Mouse (Mus musculus): Measurements from ENCODE around the gene Pygo2. TPM values are rescaled to one million over a fixed set of nuclear protein-coding genes. Genes with fewer than 3 reads are reported as not detected.

The Pygo2 gene
- polyA plus RNA-seq, 1 experiment from 2014 or later, result 47.6 TPM

DNA sequence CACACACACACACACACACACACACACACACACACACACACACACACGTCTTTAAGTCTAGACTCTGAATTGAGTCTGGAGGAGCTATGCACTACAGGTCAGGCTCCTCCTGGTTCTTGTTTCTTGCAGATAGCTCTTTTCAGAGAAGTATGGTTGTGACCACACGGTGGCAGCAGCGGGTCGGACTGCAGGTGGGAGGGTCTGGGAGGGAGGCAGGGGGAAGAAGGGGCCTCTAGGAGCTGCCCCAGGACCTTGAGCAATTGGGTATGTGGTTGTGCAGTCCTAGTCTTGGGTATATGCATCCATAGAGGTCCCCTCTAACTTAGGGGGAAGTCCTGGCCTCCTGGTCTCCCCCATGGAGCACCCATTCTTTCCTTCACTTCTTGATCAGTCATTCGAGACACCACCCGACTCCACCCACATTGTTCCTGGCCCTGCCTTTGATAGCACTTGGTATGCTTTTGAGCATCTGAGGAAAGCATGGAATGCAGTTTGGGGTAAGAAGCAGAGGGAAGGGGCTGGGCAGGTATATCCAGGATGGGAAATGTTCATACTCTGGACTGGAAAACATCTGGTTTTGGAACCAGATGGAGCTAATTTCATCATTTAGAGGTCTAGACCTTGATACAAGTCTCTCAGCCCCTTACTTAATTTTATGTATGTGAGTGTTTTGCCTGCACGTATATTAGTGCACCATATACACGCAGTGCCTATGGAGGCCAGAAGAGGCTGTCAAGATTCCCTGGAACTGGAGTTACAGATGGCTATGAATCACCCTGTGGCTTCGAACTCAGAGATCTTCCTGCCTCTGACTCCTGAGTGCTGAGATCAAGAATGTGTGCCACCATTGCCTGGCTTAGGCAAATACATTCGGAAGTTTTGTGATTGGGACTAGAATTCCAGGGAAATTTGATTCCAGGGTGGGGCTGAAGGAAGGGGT, 27.0 kb downstream of the Pygo2 start:
- Histone ChIP-seq H3K9me3 (replicated peaks; ENCODE audit: control insufficient read depth, low read length, poor library complexity, severe bottlenecking) (no peaks in the 10 kb centered on the region), H3K4me2 (ENCODE audit: low read length) (no peak overlapping the region), H3K27ac (ENCODE audit: low read length) (no peak overlapping the region), H3K36me3 (ENCODE audit: control insufficient read depth, insufficient read depth, low read length) (no peaks in the 10 kb centered on the region), H3K27me3 (ENCODE audit: control insufficient read depth, insufficient read depth, low read depth, low read length) (no peaks in the 10 kb centered on the region), H3K4me1 (ENCODE audit: control insufficient read depth, insufficient read depth, low read length) (peaks cover 20% of the 10 kb centered on the region), H3K4me3 (ENCODE audit: low read depth, low read length) (no peak overlapping the region), H3K9ac (ENCODE audit: low read depth, low read length) (no peak overlapping the region)
- ATAC-seq, result no peak
- WGBS, result 31% methylated on average over 10 of the region's 10 CpGs

DNA sequence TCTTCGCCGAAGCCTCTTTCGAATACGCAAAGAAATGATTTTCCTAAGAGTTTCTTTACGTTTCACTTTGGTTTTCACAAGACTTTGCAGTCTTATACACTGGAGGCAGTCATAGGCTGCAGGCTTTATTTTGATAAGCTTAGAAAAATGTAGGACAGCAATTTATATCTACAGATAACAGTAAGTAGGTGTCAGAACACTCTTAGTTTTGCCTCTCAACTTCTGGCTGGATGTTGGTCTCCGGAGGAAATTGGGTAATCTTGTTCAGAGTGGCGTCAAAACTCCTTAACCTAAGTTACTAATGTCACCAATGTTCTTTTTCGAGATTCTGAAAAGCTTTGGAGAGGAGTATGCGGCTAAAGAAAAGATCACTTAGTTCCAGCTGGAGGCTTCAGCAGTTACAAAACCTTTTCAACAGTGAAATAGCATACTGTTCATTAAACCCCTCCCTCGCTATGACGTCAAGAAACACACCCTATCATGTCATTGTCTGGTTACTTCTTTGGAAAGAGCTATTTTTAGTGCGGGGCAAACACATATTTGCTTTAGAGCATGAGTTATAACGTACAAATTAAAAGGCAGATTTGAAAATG, 28.5 kb downstream of the Pygo2 start:
- Histone ChIP-seq H3K4me2 (ENCODE audit: low read length) (peak overlapping the region; percentile 71), H3K36me3 (ENCODE audit: control insufficient read depth, insufficient read depth, low read length) (no peaks in the 10 kb centered on the region), H3K9ac (ENCODE audit: low read depth, low read length) (no peak overlapping the region), H3K27me3 (ENCODE audit: control insufficient read depth, insufficient read depth, low read depth, low read length) (no peaks in the 10 kb centered on the region), H3K27ac (ENCODE audit: low read length) (peak overlapping the region; percentile 95), H3K4me1 (ENCODE audit: control insufficient read depth, insufficient read depth, low read length) (peaks cover 17% of the 10 kb centered on the region), H3K9me3 (replicated peaks; ENCODE audit: control insufficient read depth, low read length, poor library complexity, severe bottlenecking) (no peaks in the 10 kb centered on the region), H3K4me3 (ENCODE audit: low read depth, low read length) (peak overlapping the region; percentile 84)
- WGBS, result 47% methylated on average over 13 of the region's 13 CpGs
- ATAC-seq, result peak; percentile 59

- Histone ChIP-seq H3K27ac (ENCODE audit: low read length) (peak overlapping the region; percentile 95), H3K36me3 (ENCODE audit: control insufficient read depth, insufficient read depth, low read length) (no peaks in the 10 kb centered on the region), H3K9ac (ENCODE audit: low read depth, low read length) (peak overlapping the region; percentile 91), H3K9me3 (replicated peaks; ENCODE audit: control insufficient read depth, low read length, poor library complexity, severe bottlenecking) (no peaks in the 10 kb centered on the region), H3K4me1 (ENCODE audit: control insufficient read depth, insufficient read depth, low read length) (peaks cover 17% of the 10 kb centered on the region), H3K27me3 (ENCODE audit: control insufficient read depth, insufficient read depth, low read depth, low read length) (no peaks in the 10 kb centered on the region), H3K4me2 (ENCODE audit: low read length) (peak overlapping the region; percentile 71), H3K4me3 (ENCODE audit: low read depth, low read length) (peak overlapping the region; percentile 84)
- ATAC-seq, result peak; percentile 86
- 1% methylated on average over 33 of the region's 36 CpGs for whole genome bisulfite sequencing
Observed at GRCm38 (mm10) chr3:89458965-89459807, 29.2 kb downstream of the Pygo2 start.

DNA sequence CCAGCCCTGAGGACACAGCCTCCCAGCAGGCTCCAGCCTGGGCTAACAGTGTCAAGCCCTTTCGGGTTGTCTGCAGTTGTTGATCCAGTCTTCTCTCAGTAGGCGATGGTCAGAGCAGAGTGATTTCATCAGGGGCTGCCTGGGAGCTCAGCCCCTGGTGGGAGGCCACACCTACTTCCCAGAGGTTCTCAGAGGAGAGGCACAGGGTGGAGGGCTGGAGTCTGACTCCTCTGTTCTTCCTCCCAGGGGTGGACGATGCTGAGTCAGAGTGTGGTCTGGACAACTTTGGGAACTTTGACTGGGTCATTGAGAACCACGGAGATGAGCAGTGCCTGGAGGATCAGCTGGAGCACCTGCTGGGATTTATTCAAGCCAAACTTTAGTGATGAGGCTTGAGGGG, 38.3 kb downstream of the Pygo2 start:
- H3K4me1 ChIP-seq (ENCODE audit: control insufficient read depth, insufficient read depth, low read length), result no peaks in the 10 kb centered on the region
- H3K9me3 ChIP-seq (replicated peaks; ENCODE audit: control insufficient read depth, low read length, poor library complexity, severe bottlenecking), result no peaks in the 10 kb centered on the region
- H3K9ac ChIP-seq (ENCODE audit: low read depth, low read length), result no peak overlapping the region
- H3K27me3 ChIP-seq (ENCODE audit: control insufficient read depth, insufficient read depth, low read depth, low read length), result no peaks in the 10 kb centered on the region
- H3K4me3 ChIP-seq (ENCODE audit: low read depth, low read length), result no peak overlapping the region
- no peak overlapping the region for H3K4me2 ChIP-seq (ENCODE audit: low read length)
- H3K27ac ChIP-seq (ENCODE audit: low read length), result no peak overlapping the region
- no peak for ATAC-seq
- 57% methylated on average over 4 of the region's 4 CpGs for WGBS
- peaks cover 6% of the 10 kb centered on the region; the same call in 1 of the 2 replicates for H3K36me3 ChIP-seq (ENCODE audit: control insufficient read depth, insufficient read depth, low read length)

DNA sequence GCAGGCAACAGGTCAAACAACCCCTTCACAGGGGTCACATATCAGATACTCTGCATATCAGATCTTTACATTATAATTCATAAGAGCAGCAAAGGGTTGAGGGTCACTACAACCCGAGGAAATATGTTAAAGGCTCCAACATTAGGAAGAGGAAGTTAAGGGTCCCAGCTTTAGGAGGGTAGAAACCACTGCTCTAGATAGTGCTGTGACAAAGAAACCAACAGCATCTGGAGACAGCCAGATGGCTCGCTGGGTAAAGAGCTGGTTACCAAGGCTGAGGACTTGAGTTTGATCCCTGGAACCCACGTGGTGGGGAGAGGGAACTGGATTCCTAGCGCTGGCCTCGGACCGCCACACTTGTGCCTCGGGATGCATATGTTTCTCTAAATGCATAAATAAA, 42.3 kb downstream of the Pygo2 start:
- Histone ChIP-seq H3K4me2 (ENCODE audit: low read length) (no peak overlapping the region), H3K27ac (ENCODE audit: low read length) (no peak overlapping the region), H3K4me1 (ENCODE audit: control insufficient read depth, insufficient read depth, low read length) (no peaks in the 10 kb centered on the region), H3K4me3 (ENCODE audit: low read depth, low read length) (no peak overlapping the region), H3K27me3 (ENCODE audit: control insufficient read depth, insufficient read depth, low read depth, low read length) (no peaks in the 10 kb centered on the region), H3K9ac (ENCODE audit: low read depth, low read length) (no peak overlapping the region), H3K9me3 (replicated peaks; ENCODE audit: control insufficient read depth, low read length, poor library complexity, severe bottlenecking) (no peaks in the 10 kb centered on the region), H3K36me3 (ENCODE audit: control insufficient read depth, insufficient read depth, low read length) (peaks cover 6% of the 10 kb centered on the region; the same call in 1 of the 2 replicates)
- no peak for ATAC-seq
- 87% methylated on average over 7 of the region's 7 CpGs for WGBS

DNA sequence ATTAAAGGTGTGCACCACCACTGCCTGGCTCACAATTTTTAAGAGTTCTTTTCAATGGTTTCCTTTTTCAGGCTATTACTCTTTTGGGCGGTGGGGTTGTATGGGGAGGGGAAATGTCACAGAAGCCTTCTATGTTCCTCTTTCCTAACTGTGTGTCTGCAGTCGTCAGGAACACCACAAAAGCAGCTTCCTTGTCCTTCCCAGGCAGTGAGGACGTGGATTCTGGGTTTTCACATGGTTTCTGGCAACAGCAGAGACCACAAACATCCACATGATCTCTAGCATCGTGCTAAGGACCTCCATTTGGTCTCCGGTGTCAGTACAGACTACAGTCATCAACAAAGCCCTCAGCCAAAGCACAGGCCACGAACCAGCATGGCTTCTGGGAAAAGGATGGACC, 43.8 kb downstream of the Pygo2 start:
- H3K4me1 ChIP-seq (ENCODE audit: control insufficient read depth, insufficient read depth, low read length), result no peaks in the 10 kb centered on the region
- no peak overlapping the region for H3K4me2 ChIP-seq (ENCODE audit: low read length)
- 80% methylated on average over 6 of the region's 6 CpGs for WGBS
- peaks cover 3% of the 10 kb centered on the region; the same call in 1 of the 2 replicates for H3K36me3 ChIP-seq (ENCODE audit: control insufficient read depth, insufficient read depth, low read length)
- no peak for ATAC-seq
- H3K4me3 ChIP-seq (ENCODE audit: low read depth, low read length), result no peak overlapping the region
- H3K9me3 ChIP-seq (replicated peaks; ENCODE audit: control insufficient read depth, low read length, poor library complexity, severe bottlenecking), result no peaks in the 10 kb centered on the region
- H3K9ac ChIP-seq (ENCODE audit: low read depth, low read length), result no peak overlapping the region
- H3K27ac ChIP-seq (ENCODE audit: low read length), result no peak overlapping the region
- H3K27me3 ChIP-seq (ENCODE audit: control insufficient read depth, insufficient read depth, low read depth, low read length), result no peaks in the 10 kb centered on the region

DNA sequence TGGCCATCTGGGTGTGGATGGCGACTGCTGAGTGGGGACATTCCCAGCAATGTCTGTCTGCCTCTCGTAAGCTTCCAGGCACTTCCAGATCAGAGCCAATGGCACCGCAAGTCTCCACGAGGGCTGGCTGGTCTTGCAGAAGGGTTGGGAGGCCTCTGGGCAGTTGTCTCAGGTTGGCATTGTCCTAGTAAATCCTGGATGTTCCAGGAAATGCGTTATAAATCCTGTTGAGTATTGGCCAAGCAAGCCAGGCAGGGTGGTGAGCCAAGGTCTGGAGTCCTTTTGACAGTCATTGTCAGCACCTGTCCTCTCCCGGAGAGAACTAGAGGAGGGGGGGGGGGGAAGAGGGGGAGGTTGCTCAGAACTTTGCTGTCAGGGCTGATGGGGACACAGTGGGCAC, 49.0 kb downstream of the Pygo2 start:
- no peaks in the 10 kb centered on the region for H3K4me1 ChIP-seq (ENCODE audit: control insufficient read depth, insufficient read depth, low read length)
- H3K4me2 ChIP-seq (ENCODE audit: low read length), result no peak overlapping the region
- no peak overlapping the region for H3K9ac ChIP-seq (ENCODE audit: low read depth, low read length)
- no peaks in the 10 kb centered on the region for H3K36me3 ChIP-seq (ENCODE audit: control insufficient read depth, insufficient read depth, low read length)
- H3K27me3 ChIP-seq (ENCODE audit: control insufficient read depth, insufficient read depth, low read depth, low read length), result no peaks in the 10 kb centered on the region
- ATAC-seq, result no peak
- 86% methylated on average over 6 of the region's 6 CpGs for WGBS
- H3K4me3 ChIP-seq (ENCODE audit: low read depth, low read length), result no peak overlapping the region
- no peak overlapping the region for H3K27ac ChIP-seq (ENCODE audit: low read length)
- no peaks in the 10 kb centered on the region for H3K9me3 ChIP-seq (replicated peaks; ENCODE audit: control insufficient read depth, low read length, poor library complexity, severe bottlenecking)

DNA sequence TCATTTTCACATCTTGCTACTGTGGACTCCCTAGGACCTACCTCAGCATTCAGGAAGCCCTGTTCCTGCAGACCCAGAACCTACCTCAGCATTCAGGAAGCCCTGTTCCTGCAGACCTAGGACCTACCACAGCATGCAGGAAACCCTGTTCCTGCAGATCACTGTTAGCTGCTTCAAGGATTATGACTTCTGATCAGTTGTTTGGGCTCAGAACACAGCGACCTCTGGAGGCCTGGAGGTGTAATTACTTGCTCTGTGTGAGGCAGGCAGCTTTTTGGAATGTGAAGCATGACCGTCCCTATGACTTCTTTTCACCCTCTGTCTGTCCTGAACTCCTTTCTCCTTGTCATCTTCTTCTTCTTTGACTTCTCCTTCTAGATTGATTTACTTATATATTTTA, 51.5 kb downstream of the Pygo2 start:
- no peaks in the 10 kb centered on the region for H3K4me1 ChIP-seq (ENCODE audit: control insufficient read depth, insufficient read depth, low read length)
- H3K36me3 ChIP-seq (ENCODE audit: control insufficient read depth, insufficient read depth, low read length), result no peaks in the 10 kb centered on the region
- H3K9me3 ChIP-seq (replicated peaks; ENCODE audit: control insufficient read depth, low read length, poor library complexity, severe bottlenecking), result no peaks in the 10 kb centered on the region
- 50% methylated on average over 2 of the region's 2 CpGs for WGBS
- no peaks in the 10 kb centered on the region; the same call in none of the 2 replicates for H3K27me3 ChIP-seq (ENCODE audit: control insufficient read depth, insufficient read depth, low read depth, low read length)
- H3K9ac ChIP-seq (ENCODE audit: low read depth, low read length), result no peak overlapping the region
- no peak overlapping the region for H3K4me2 ChIP-seq (ENCODE audit: low read length)
- no peak overlapping the region for H3K4me3 ChIP-seq (ENCODE audit: low read depth, low read length)
- ATAC-seq, result no peak
- no peak overlapping the region for H3K27ac ChIP-seq (ENCODE audit: low read length)
